Mouse (Mus musculus): ENCODE results near the gene Tubgcp6. TPM values are rescaled to one million over a fixed set of nuclear protein-coding genes. Genes with fewer than 3 reads are reported as not detected.

Tubgcp6 gene
- polyA plus RNA-seq, 1 experiment from 2014 or later, result 12.7 TPM

- peak; percentile 25; the same call in 1 of the 2 replicates for ATAC-seq (ENCODE audit: insufficient number of reproducible peaks, low FRiP score, low TSS enrichment, low read depth)
- peak within 1 kb of the TSS; percentile 90 for H3K4me2 ChIP-seq
- 0% methylated on average over 21 of the region's 21 CpGs for WGBS
- H3K4me1 ChIP-seq, result peaks cover 20% of the 10 kb centered on the region
- H3K27ac ChIP-seq, result no peak within 1 kb of the TSS; the same call in 1 of the 2 replicates
- no peaks in the 10 kb centered on the region for H3K36me3 ChIP-seq
- peak within 1 kb of the TSS; percentile 48 for H3K4me3 ChIP-seq
- peak within 1 kb of the TSS; percentile 27; the same call in 1 of the 2 replicates for H3K9ac ChIP-seq
- H3K27me3 ChIP-seq, result peaks cover 46% of the 10 kb centered on the region
- no peaks in the 10 kb centered on the region for H3K9me3 ChIP-seq
These were observed 17.8 kb upstream of the Tubgcp6 start, which contains the start of gene Mapk12 for GRCm38 (mm10) chr15:89140659-89141252. Gene Mapk12, minus strand, starts transcription at chr15:89140703.

GRCm38 (mm10) chr15:89140048-89140658 is 17.2 kb upstream of the Tubgcp6 start:
- H3K9ac ChIP-seq, result peak overlapping the region; percentile 27; the same call in 1 of the 2 replicates
- ATAC-seq (ENCODE audit: insufficient number of reproducible peaks, low FRiP score, low TSS enrichment, low read depth), result 0 out of 2 replicates have a peak, but pooled peaks have one; percentile 5
- H3K27ac ChIP-seq, result no peak overlapping the region; the same call in 1 of the 2 replicates
- no peaks in the 10 kb centered on the region for H3K9me3 ChIP-seq
- no peaks in the 10 kb centered on the region for H3K36me3 ChIP-seq
- H3K27me3 ChIP-seq, result peaks cover 43% of the 10 kb centered on the region
- H3K4me2 ChIP-seq, result peak overlapping the region; percentile 90
- peaks cover 20% of the 10 kb centered on the region for H3K4me1 ChIP-seq
- peak overlapping the region; percentile 48 for H3K4me3 ChIP-seq
- WGBS, result under 1% methylated on average over 53 of the region's 53 CpGs

GRCm38 (mm10) chr15:89138531-89138930 is 15.6 kb upstream of the Tubgcp6 start:
- H3K4me2 ChIP-seq, result no peak overlapping the region
- H3K27me3 ChIP-seq, result peaks cover 39% of the 10 kb centered on the region
- 92% methylated on average over 6 of the region's 6 CpGs for WGBS
- H3K27ac ChIP-seq, result no peak overlapping the region
- H3K9ac ChIP-seq, result no peak overlapping the region
- H3K36me3 ChIP-seq, result no peaks in the 10 kb centered on the region
- no peaks in the 10 kb centered on the region for H3K9me3 ChIP-seq
- no peak for ATAC-seq (ENCODE audit: insufficient number of reproducible peaks, low FRiP score, low TSS enrichment, low read depth)
- peaks cover 20% of the 10 kb centered on the region for H3K4me1 ChIP-seq
- H3K4me3 ChIP-seq, result no peak overlapping the region

- H3K27me3 ChIP-seq, result peaks cover 39% of the 10 kb centered on the region
- H3K27ac ChIP-seq, result no peak overlapping the region
- WGBS, result 87% methylated on average over 7 of the region's 7 CpGs
- ATAC-seq (ENCODE audit: insufficient number of reproducible peaks, low FRiP score, low TSS enrichment, low read depth), result no peak
- H3K36me3 ChIP-seq, result no peaks in the 10 kb centered on the region
- H3K9me3 ChIP-seq, result no peaks in the 10 kb centered on the region
- H3K4me2 ChIP-seq, result no peak overlapping the region
- no peak overlapping the region for H3K4me3 ChIP-seq
- H3K4me1 ChIP-seq, result peaks cover 20% of the 10 kb centered on the region
- H3K9ac ChIP-seq, result no peak overlapping the region
These were observed 15.1 kb upstream of the Tubgcp6 start for GRCm38 (mm10) chr15:89138046-89138405.

GRCm38 (mm10) chr15:89137378-89138045 is 14.6 kb upstream of the Tubgcp6 start:
- Histone ChIP-seq H3K9ac (no peak overlapping the region), H3K27me3 (peaks cover 39% of the 10 kb centered on the region), H3K36me3 (no peaks in the 10 kb centered on the region), H3K9me3 (no peaks in the 10 kb centered on the region), H3K4me2 (no peak overlapping the region), H3K27ac (no peak overlapping the region), H3K4me3 (no peak overlapping the region), H3K4me1 (peaks cover 20% of the 10 kb centered on the region)
- WGBS, result 71% methylated on average over 11 of the region's 11 CpGs
- ATAC-seq (ENCODE audit: insufficient number of reproducible peaks, low FRiP score, low TSS enrichment, low read depth), result no peak

GRCm38 (mm10) chr15:89136461-89137155 is 13.7 kb upstream of the Tubgcp6 start:
- Histone ChIP-seq H3K9ac (no peak overlapping the region), H3K9me3 (no peaks in the 10 kb centered on the region), H3K36me3 (no peaks in the 10 kb centered on the region), H3K4me3 (no peak overlapping the region), H3K4me1 (peaks cover 20% of the 10 kb centered on the region), H3K27me3 (peaks cover 34% of the 10 kb centered on the region), H3K4me2 (no peak overlapping the region), H3K27ac (no peak overlapping the region)
- ATAC-seq (ENCODE audit: insufficient number of reproducible peaks, low FRiP score, low TSS enrichment, low read depth), result no peak
- WGBS, result 96% methylated on average over 5 of the region's 5 CpGs

GRCm38 (mm10) chr15:89131316-89131715 is 8.4 kb upstream of the Tubgcp6 start:
- Histone ChIP-seq H3K4me3 (no peak overlapping the region), H3K4me1 (peaks cover 18% of the 10 kb centered on the region), H3K36me3 (no peaks in the 10 kb centered on the region), H3K27me3 (no peaks in the 10 kb centered on the region), H3K9me3 (no peaks in the 10 kb centered on the region), H3K4me2 (no peak overlapping the region), H3K9ac (no peak overlapping the region), H3K27ac (no peak overlapping the region)
- 92% methylated on average over 3 of the region's 3 CpGs for WGBS
- ATAC-seq (ENCODE audit: insufficient number of reproducible peaks, low FRiP score, low TSS enrichment, low read depth), result no peak

- Histone ChIP-seq H3K27me3 (no peaks in the 10 kb centered on the region), H3K4me1 (peaks cover 18% of the 10 kb centered on the region), H3K27ac (no peak overlapping the region), H3K4me3 (no peak overlapping the region), H3K36me3 (peaks cover 2% of the 10 kb centered on the region; the same call in 1 of the 2 replicates), H3K4me2 (no peak overlapping the region), H3K9ac (no peak overlapping the region), H3K9me3 (no peaks in the 10 kb centered on the region)
- no peak for ATAC-seq (ENCODE audit: insufficient number of reproducible peaks, low FRiP score, low TSS enrichment, low read depth)
These were observed 7.3 kb upstream of the Tubgcp6 start for GRCm38 (mm10) chr15:89130245-89130644.

GRCm38 (mm10) chr15:89128382-89129350 is 5.8 kb upstream of the Tubgcp6 start, which contains the start of gene Hdac10:
Gene Hdac10, minus strand, starts transcription at chr15:89128700.
- H3K27ac ChIP-seq, result peak within 1 kb of the TSS; percentile 81
- no peaks in the 10 kb centered on the region for H3K27me3 ChIP-seq
- H3K4me3 ChIP-seq, result peak within 1 kb of the TSS; percentile 64
- peak within 1 kb of the TSS; percentile 69 for H3K9ac ChIP-seq
- H3K4me2 ChIP-seq, result peak within 1 kb of the TSS; percentile 91
- WGBS, result 3% methylated on average over 36 of the region's 36 CpGs
- peaks cover 24% of the 10 kb centered on the region for H3K4me1 ChIP-seq
- peaks cover 9% of the 10 kb centered on the region; the same call in 1 of the 2 replicates for H3K36me3 ChIP-seq
- no peaks in the 10 kb centered on the region for H3K9me3 ChIP-seq
- peak; percentile 78 for ATAC-seq (ENCODE audit: insufficient number of reproducible peaks, low FRiP score, low TSS enrichment, low read depth)

GRCm38 (mm10) chr15:89127364-89127940 is 4.5 kb upstream of the Tubgcp6 start:
- Histone ChIP-seq H3K4me3 (peak overlapping the region; percentile 64), H3K27me3 (no peaks in the 10 kb centered on the region), H3K9me3 (no peaks in the 10 kb centered on the region), H3K27ac (no peak overlapping the region), H3K4me1 (peaks cover 30% of the 10 kb centered on the region), H3K36me3 (peaks cover 9% of the 10 kb centered on the region; the same call in 1 of the 2 replicates), H3K4me2 (peak overlapping the region; percentile 91), H3K9ac (peak overlapping the region; percentile 69)
- 77% methylated on average over 8 of the region's 8 CpGs for WGBS
- no peak for ATAC-seq (ENCODE audit: insufficient number of reproducible peaks, low FRiP score, low TSS enrichment, low read depth)
